Mouse (Mus musculus) E14TG2a.4 (cell line): ENCODE measurements around the gene A930033H14Rik.

ENCODE experiments used
- CTCF ChIP-seq: conservative IDR thresholded peaks from 2 replicates; pipeline ENCODE4 v1.5.1; 2014; ENCODE audit warnings: low read length
- NANOG ChIP-seq: IDR thresholded peaks from 2 replicates; pipeline ENCODE4 v1.6.1; 2014; ENCODE audit warnings: borderline replicate concordance, low read length, mixed read lengths
- POU5F1 ChIP-seq: IDR thresholded peaks from 2 replicates; pipeline ENCODE4 v1.6.1; 2014; ENCODE audit warnings: low read length, borderline replicate concordance

DNA sequence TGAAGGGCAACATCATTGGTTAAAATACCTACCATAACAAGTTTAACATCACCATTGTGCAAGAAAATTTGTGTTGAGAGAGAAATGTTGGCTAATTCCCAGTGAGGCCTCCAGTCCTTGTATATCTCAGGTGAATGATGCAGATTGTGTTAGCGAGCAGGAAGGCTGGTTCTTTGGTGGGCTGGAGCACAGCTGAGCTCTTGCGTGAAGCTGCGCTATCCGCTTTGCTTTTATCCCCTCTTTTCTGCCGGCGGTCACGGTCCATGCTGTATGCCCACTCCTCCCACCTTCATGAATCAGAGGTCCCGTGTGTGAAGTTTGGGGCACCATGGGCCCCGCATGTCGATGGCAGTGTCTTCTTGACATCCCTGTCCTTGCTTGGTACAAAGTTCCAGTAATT is 2.9 kb downstream of the A930033H14Rik start:
- TF ChIP-seq CTCF (no peak), POU5F1 (no peak), NANOG (no peak)
